In genomic region chr5:133218801-133219200, GRCm38 (mm10) we compare ENCODE assay signal across 29 mouse cellular contexts.
"Had no signal": no experiment of that assay in that cellular context is flagged by ENCODE, and none has a peak within 500 bp of the region (broad histone marks: within the 10 kb centered on the region; RNA-seq: fewer than 3 reads in every experiment).

No protein-coding gene starts in this region.

- H3K27me3 ChIP-seq: heart, embryonic 13.5 days; heart, embryonic 15.5 days; hindbrain, embryonic 13.5 days; hindbrain, embryonic 15.5 days; intestine, embryonic 15.5 days; limb, embryonic 13.5 days; limb, embryonic 15.5 days; liver, embryonic 12.5 days had no signal

- H3K9me3 ChIP-seq: heart, embryonic 13.5 days; heart, embryonic 15.5 days; hindbrain, embryonic 13.5 days; hindbrain, embryonic 15.5 days; intestine, embryonic 15.5 days; limb, embryonic 13.5 days; limb, embryonic 15.5 days had no signal

- H3K27ac ChIP-seq: gastrocnemius, adult 2 months; heart, adult 2 months; heart, embryonic 13.5 days; heart, embryonic 15.5 days; hindbrain, embryonic 13.5 days; hindbrain, embryonic 15.5 days; hindbrain, postnatal 0 days; intestine, embryonic 15.5 days; layer of hippocampus, adult 2 months; left cerebral cortex, adult 2 months; limb, embryonic 13.5 days; limb, embryonic 15.5 days; liver, embryonic 12.5 days; liver, embryonic 14.5 days had no signal

- H3K4me1 ChIP-seq: heart, embryonic 13.5 days; heart, embryonic 15.5 days; hindbrain, embryonic 13.5 days; hindbrain, embryonic 15.5 days; intestine, embryonic 15.5 days; limb, embryonic 13.5 days; limb, embryonic 15.5 days; liver, embryonic 12.5 days had no signal

- H3K9ac ChIP-seq: heart, embryonic 13.5 days; heart, embryonic 15.5 days; hindbrain, embryonic 13.5 days; hindbrain, embryonic 15.5 days; intestine, embryonic 15.5 days; limb, embryonic 13.5 days; limb, embryonic 15.5 days; liver, embryonic 12.5 days; liver, embryonic 14.5 days had no signal

- DNase-seq: gastrocnemius, adult 2 months; gastrocnemius, postnatal 10 days; gastrocnemius, postnatal 25 days; heart, adult 11 months; heart, adult 2 months; heart, postnatal 14 days; heart, postnatal 36 days; kidney, adult 18-20 months; kidney, adult 8-10 months; kidney, postnatal 10 days; kidney, postnatal 25 days; kidney, postnatal 4 days; left cerebral cortex, postnatal 4 days; lung, adult 18-20 months had no signal

- H3K36me3 ChIP-seq: heart, embryonic 13.5 days; heart, embryonic 15.5 days; hindbrain, embryonic 13.5 days; hindbrain, embryonic 15.5 days; intestine, embryonic 15.5 days; limb, embryonic 13.5 days; limb, embryonic 15.5 days; liver, embryonic 12.5 days had no signal

- H3K4me2 ChIP-seq: heart, embryonic 11.5 days; heart, embryonic 13.5 days; heart, embryonic 15.5 days; hindbrain, embryonic 13.5 days; hindbrain, embryonic 15.5 days; intestine, embryonic 15.5 days; limb, embryonic 13.5 days; limb, embryonic 15.5 days; liver, embryonic 12.5 days had no signal

- ATAC-seq: hindbrain, postnatal 0 days; inflammation-experienced regulatory T-cells, adult 6 months; intestine, embryonic 15.5 days; intestine, postnatal 0 days; liver, embryonic 12.5 days had no signal

- H3K4me3 ChIP-seq: gastrocnemius, adult 2 months; heart, adult 2 months; heart, embryonic 13.5 days; heart, embryonic 15.5 days; hindbrain, embryonic 13.5 days; hindbrain, embryonic 15.5 days; intestine, embryonic 15.5 days; layer of hippocampus, adult 2 months; left cerebral cortex, adult 2 months; limb, embryonic 13.5 days; limb, embryonic 15.5 days; liver, embryonic 12.5 days had no signal
